8 mouse cellular contexts compared by ENCODE assay signal in genomic region chr13:58066496-58067389, GRCm38 (mm10). TPM values are rescaled to one million over a fixed set of nuclear protein-coding genes. Genes with fewer than 3 reads are reported as not detected.
DNase-seq lines count a peak whose midpoint lies in the region; ATAC-seq and TF ChIP-seq lines count a peak whose summit lies in the region.

No protein-coding gene starts in this region.

- peak; percentile 53 for DNase-seq in adrenal gland, adult 2 months
- no peak for DNase-seq in heart, embryonic 10.5 days (ENCODE audit: low spot score)
- peak; percentile 67 to 75 for DNase-seq in kidney, adult 8-10 months
- peak; percentile 13 for DNase-seq in thymus, postnatal 0 days (ENCODE audit: low spot score)
- DNase-seq in cerebellum, postnatal 4 days (ENCODE audit: low spot score in 2 of 2): no peak
- no peak for DNase-seq in left cerebral cortex, adult 11 months (ENCODE audit: low spot score)

- WGBS in heart, embryonic 10.5 days: 36% methylated on average over 14 of the region's 14 CpGs
- 40% methylated on average over 14 of the region's 14 CpGs for WGBS in lung, embryonic 15.5 days

- peak overlapping the region; percentile 83 for H3K27ac ChIP-seq in heart, embryonic 10.5 days
- peak overlapping the region; percentile 88 for H3K27ac ChIP-seq in lung, embryonic 15.5 days

- H3K27me3 ChIP-seq in E14TG2a.4 (ENCODE audit: insufficient read depth, low read length): peaks cover 42% of the 10 kb centered on the region
- H3K27me3 ChIP-seq in heart, embryonic 10.5 days (ENCODE audit: insufficient read depth, poor library complexity, severe bottlenecking): no peaks in the 10 kb centered on the region
- no peaks in the 10 kb centered on the region for H3K27me3 ChIP-seq in lung, embryonic 15.5 days

- no peaks in the 10 kb centered on the region for H3K36me3 ChIP-seq in E14TG2a.4 (ENCODE audit: insufficient read depth, low read length)
- peaks cover 9% of the 10 kb centered on the region; the same call in 1 of the 2 replicates for H3K36me3 ChIP-seq in heart, embryonic 10.5 days
- H3K36me3 ChIP-seq in lung, embryonic 15.5 days: peaks cover 5% of the 10 kb centered on the region

- H3K4me1 ChIP-seq in E14TG2a.4 (replicated peaks; ENCODE audit: low read depth, low read length): peaks cover 76% of the 10 kb centered on the region
- peaks cover 57% of the 10 kb centered on the region for H3K4me1 ChIP-seq in heart, embryonic 10.5 days
- H3K4me1 ChIP-seq in lung, embryonic 15.5 days: peaks cover 42% of the 10 kb centered on the region

- peak overlapping the region; percentile 64 for H3K4me3 ChIP-seq in E14TG2a.4 (replicated peaks; ENCODE audit: low read length)
- H3K4me3 ChIP-seq in heart, embryonic 10.5 days: peak overlapping the region; percentile 29; the same call in 1 of the 2 replicates
- no peak overlapping the region for H3K4me3 ChIP-seq in lung, embryonic 15.5 days

- no peak for TF ChIP-seq CTCF in E14TG2a.4 (conservative IDR thresholded peaks at IDR 0.05; ENCODE audit: low read length)

- no peaks in the 10 kb centered on the region for H3K9me3 ChIP-seq in E14TG2a.4 (ENCODE audit: low read length)
- no peaks in the 10 kb centered on the region for H3K9me3 ChIP-seq in heart, embryonic 10.5 days
- no peaks in the 10 kb centered on the region for H3K9me3 ChIP-seq in lung, embryonic 15.5 days

- ATAC-seq in lung, embryonic 15.5 days (ENCODE audit: borderline replicate concordance, extremely low read depth, low FRiP score, low TSS enrichment): peak; percentile 53

- H3K9ac ChIP-seq in lung, embryonic 15.5 days: no peak overlapping the region

- H3K4me2 ChIP-seq in lung, embryonic 15.5 days: peak overlapping the region; percentile 37; the same call in 1 of the 2 replicates

RNA-seq across cellular contexts. Expression of gene Klhl3, which starts 46.6 kb away (rescaled TPM):
- total RNA-seq in adrenal gland, adult 2 months (2021): 1 to 10 TPM in 1 of 2 experiments, under 1 TPM in 1; 0.86 to 3.7 TPM
- 0.86 and 1.1 TPM in 2 replicates for polyA plus RNA-seq in adrenal gland, adult 2 months (2012; rRNA removed)
- 2.5 and 3.4 TPM in 2 replicates for polyA plus RNA-seq in heart, embryonic 10.5 days (2016; fragmentation: Nextera tagmentation; extraction: Ambion mirVana)
- polyA plus RNA-seq in lung, embryonic 15.5 days (2015; fragmentation: Nextera tagmentation; extraction: Ambion mirVana): 4.2 and 4.8 TPM in 2 replicates
- 1.4 and 1.8 TPM in 2 replicates for polyA plus RNA-seq in thymus, postnatal 0 days (2015; fragmentation: Nextera tagmentation; extraction: Ambion mirVana)

Comparison
In these comparisons a context has a peak if more than half of its experiments do, and no peak if none do; other contexts are left out.
1. DNase-seq: peak in adrenal gland, adult 2 months (single experiment), kidney, adult 8-10 months (2 of 2) and thymus, postnatal 0 days (single experiment); none in heart, embryonic 10.5 days (single experiment), cerebellum, postnatal 4 days (0 of 2) and left cerebral cortex, adult 11 months (single experiment).